Mouse (Mus musculus): ENCODE results near the gene Rps6kb2. TPM values are rescaled to one million over a fixed set of nuclear protein-coding genes. Genes with fewer than 3 reads are reported as not detected.
"Not testable (repeated sequence)": the region's sequence is repeated elsewhere in the genome, so short reads cannot be mapped to it uniquely, and the experiment has no call there.

The Rps6kb2 gene
- polyA plus RNA-seq, 1 experiment from 2014 or later = 77.0 TPM

DNA sequence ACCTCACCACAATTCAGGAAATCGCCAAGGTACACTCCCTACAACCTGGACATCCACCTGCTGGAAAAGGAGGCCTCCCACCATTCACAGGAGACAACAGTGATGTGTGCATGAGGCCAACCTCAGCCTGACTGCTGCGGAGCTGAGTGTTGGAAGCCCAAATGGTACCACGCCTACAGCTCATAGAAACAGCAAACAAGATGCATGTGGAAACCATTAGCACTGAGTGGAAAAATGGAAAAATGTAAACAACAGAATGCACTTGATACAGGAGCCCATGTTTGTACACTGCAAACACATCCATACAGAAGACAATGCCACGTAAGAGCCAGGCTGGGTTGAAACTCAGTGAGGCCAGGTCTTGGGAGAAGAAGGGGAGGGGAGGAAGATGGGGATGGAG lies 38.7 kb downstream of the Rps6kb2 start:
- WGBS = 81% methylated on average over 4 of the region's 4 CpGs
- H3K27me3 ChIP-seq (ENCODE audit: insufficient read depth, poor library complexity, severe bottlenecking) = peaks cover 9% of the 10 kb centered on the region
- H3K4me3 ChIP-seq = no peak overlapping the region
- H3K27ac ChIP-seq = no peak overlapping the region
- no peaks in the 10 kb centered on the region for H3K9me3 ChIP-seq
- H3K36me3 ChIP-seq = peaks cover 22% of the 10 kb centered on the region
- H3K4me1 ChIP-seq (replicated peaks) = peaks cover 36% of the 10 kb centered on the region
- DNase-seq (ENCODE audit: low spot score) = no peak

DNA sequence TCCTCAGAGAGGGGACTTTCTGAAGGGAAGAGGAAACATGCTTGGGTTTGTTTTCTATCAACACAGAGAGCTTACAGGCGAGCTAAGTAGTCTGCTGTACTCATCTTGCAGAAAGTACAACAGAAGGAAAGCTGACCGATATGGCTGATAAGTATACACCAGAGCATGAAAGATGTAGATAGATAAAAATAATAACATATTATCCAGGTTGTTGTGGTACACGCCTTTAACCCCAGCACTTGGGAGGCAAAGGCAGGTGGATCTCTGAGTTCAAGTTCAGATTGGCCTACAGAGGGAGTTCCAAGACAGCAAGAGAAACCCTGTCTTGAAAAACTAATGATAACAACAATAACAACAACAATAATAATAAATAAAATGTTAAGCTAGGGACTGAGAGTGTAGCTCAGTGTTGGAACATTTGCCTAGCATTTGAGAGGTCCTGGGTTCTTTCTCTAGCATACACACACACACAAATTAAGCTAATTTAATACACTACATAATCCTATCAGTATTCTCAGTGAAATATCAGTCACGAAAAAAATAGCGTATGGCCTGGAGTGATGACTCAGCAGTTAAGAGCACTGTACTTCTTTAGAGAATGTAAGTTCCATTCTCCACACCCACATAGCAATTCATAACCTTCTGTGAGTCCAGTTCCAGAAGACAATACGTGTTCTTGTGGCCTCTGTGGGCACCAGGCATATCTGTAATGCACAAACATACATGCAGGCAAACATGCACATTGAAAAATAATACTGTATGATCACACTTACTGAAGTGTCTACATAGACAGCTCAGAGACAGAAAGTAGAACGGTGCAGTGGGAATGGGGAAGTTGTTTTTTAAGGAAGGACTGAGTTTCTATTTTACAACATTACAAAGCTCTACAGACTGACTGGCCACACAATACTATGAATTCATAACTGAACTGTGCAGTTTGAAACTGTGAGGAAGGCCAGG lies 40.5 kb downstream of the Rps6kb2 start:
- H3K36me3 ChIP-seq = peaks cover 12% of the 10 kb centered on the region
- peaks cover 36% of the 10 kb centered on the region for H3K4me1 ChIP-seq (replicated peaks)
- peaks cover 9% of the 10 kb centered on the region for H3K27me3 ChIP-seq (ENCODE audit: insufficient read depth, poor library complexity, severe bottlenecking)
- no peak overlapping the region for H3K27ac ChIP-seq
- 87% methylated on average over 7 of the region's 7 CpGs for WGBS
- no peaks in the 10 kb centered on the region for H3K9me3 ChIP-seq
- DNase-seq (ENCODE audit: low spot score) = no peak
- H3K4me3 ChIP-seq = no peak overlapping the region

DNA sequence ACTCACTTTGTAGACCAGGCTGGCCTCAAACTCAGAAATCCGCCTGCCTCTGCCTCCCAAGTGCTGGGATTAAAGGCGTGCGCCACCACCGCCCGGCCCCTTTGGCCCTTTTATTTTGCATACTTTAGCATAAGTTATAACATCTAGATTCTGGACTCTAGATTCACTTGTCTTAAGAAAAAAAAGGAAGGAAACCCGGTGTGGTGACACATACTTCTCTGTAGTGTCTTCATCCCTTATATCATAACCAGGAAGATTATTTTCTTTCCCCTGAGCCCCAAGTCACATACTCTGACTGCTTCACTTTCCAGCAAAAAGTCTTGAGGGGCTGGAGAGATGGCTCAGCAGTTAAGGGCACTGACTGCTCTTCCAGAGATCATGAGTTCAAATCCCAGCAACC lies 41.3 kb downstream of the Rps6kb2 start:
- not testable (repeated sequence) for H3K9me3 ChIP-seq; H3K27me3 ChIP-seq (ENCODE audit: insufficient read depth, poor library complexity, severe bottlenecking); DNase-seq (ENCODE audit: low spot score)
- peak overlapping the region; percentile 51; the same call in 1 of the 2 replicates for H3K4me3 ChIP-seq
- 63% methylated on average over 6 of the region's 6 CpGs for WGBS
- peaks cover 16% of the 10 kb centered on the region for H3K36me3 ChIP-seq
- peaks cover 29% of the 10 kb centered on the region for H3K4me1 ChIP-seq (replicated peaks)
- H3K27ac ChIP-seq = peak overlapping the region; percentile 84

DNA sequence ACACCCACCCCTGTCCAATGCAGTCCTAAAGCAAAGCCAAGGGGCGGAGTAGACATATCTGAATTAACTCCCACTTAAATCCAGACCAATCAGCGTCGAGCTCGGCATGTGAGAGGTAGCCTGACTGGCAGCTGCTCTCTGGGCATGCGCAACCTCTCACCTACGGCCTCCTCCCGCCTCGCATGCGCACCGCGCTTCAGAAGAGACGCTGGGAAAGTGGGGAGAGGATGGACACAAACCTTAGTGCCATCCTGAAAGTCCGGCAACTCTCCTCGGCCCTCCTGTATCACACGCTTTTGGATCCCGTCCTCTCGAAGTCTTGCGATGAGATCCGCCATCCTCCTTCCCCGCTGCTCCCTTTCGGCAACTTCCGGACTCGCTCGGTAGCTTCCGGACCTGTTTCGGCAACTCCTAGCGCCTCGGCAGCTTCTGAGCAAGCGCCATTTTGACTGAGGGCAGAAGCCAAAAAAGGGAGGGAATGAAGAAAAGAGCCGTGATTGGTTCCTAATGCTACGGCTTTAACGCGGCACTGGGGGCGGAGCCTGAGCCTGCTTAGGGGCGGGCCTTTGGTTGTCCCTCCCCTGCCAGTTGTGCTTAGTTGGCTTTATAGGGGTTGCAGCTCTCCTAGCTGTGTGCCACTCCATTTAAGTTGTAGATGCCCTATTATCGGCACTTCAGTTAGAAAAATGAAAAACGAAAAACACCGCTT lies 41.9 kb downstream of the Rps6kb2 start:
- Histone ChIP-seq H3K4me1 (replicated peaks) (peaks cover 22% of the 10 kb centered on the region), H3K4me3 (peak overlapping the region; percentile 51), H3K9me3 (no peaks in the 10 kb centered on the region), H3K27ac (peak overlapping the region; percentile 84), H3K27me3 (ENCODE audit: insufficient read depth, poor library complexity, severe bottlenecking) (peaks cover 9% of the 10 kb centered on the region), H3K36me3 (peaks cover 22% of the 10 kb centered on the region)
- 3% methylated on average over 38 of the region's 38 CpGs for WGBS
- DNase-seq (ENCODE audit: low spot score) = peak; percentile 98

DNA sequence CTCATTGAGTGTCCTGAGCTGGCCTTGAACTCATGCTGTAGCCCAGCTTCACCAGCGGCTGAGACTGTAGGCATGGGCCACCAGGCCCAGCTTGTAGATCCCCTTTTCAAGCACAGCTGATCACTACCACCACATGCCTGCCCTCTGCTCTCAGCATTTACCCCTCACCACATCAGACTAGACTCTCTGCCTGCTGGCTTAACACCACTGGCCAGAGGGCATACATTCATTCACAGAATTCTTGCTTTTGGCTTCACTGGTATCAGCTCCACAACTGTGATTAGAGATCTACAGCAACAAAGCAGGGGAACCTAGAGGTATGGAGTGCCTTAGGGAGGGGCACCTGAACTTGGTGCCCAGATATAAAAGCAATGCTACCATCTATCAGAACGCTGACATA lies 42.7 kb downstream of the Rps6kb2 start:
- Histone ChIP-seq H3K4me3 (peak overlapping the region; percentile 51), H3K36me3 (peaks cover 30% of the 10 kb centered on the region)
- 95% methylated on average over 2 of the region's 2 CpGs for WGBS

DNA sequence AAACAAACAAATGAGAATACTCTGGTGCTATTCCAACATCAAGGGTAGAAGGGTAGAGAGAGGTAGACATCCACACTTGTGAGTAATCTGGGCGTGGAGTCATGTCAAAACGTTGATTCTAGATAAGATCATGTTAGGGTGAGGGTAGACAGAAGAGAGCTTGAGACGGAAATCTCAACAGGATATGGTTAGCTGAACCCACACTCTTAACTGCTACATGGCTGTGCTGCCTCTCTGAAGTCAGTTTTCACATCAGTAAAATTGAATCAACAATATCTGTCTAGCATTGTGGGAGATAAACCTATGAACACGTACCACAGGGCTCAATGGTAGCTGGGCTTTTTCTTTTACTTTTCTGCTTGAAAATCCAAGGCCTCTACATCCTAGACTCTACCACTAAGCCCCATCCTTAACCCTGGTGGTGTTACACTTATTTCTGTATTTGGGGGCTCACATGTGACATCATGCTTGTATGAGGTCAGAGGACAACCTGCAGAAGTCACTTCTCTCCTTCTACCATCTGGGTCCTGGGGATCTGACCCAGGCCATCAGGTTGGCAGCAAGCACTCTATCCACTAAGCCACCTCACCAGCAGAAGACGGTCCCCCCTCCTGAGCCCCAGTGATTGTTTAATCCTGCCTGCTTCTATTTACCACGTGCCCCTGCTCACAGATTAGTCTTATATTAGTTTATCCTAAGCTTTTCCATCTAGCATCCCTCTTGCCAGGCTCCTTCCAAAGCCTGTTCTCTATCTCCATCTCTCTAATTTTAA lies 43.3 kb downstream of the Rps6kb2 start:
- no peak for DNase-seq (ENCODE audit: low spot score)
- Histone ChIP-seq H3K27ac (no peak overlapping the region), H3K27me3 (ENCODE audit: insufficient read depth, poor library complexity, severe bottlenecking) (peaks cover 9% of the 10 kb centered on the region), H3K36me3 (peaks cover 36% of the 10 kb centered on the region), H3K4me3 (peak overlapping the region; percentile 51), H3K4me1 (replicated peaks) (peaks cover 11% of the 10 kb centered on the region), H3K9me3 (no peaks in the 10 kb centered on the region)
- WGBS = 90% methylated on average over 6 of the region's 6 CpGs

More for the DNA sequence above, 42.7 kb downstream of the Rps6kb2 start:
- Histone ChIP-seq H3K9me3 (no peaks in the 10 kb centered on the region), H3K27ac (no peak overlapping the region), H3K27me3 (ENCODE audit: insufficient read depth, poor library complexity, severe bottlenecking) (peaks cover 9% of the 10 kb centered on the region), H3K4me1 (replicated peaks) (peaks cover 16% of the 10 kb centered on the region)
- DNase-seq (ENCODE audit: low spot score) = no peak

DNA sequence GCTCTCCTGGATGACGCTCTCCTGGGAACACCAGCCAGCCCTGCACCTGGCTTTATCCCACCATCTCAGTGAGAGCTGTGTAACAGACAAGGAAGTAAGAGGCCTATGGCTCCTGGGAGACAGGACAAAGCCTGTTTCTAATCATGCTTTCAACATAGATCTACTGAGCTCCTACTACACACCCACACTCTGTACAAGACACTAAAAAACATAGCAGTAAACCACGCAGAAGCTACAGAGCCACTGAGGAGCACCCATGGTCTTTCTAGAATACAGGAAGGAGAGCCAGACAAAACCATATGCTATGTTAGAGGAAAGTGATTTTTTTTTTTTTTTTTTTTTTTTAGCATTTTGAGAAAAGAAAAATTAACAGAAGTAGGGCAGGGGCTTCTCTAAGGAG lies 44.8 kb downstream of the Rps6kb2 start:
- no peak overlapping the region for H3K27ac ChIP-seq
- DNase-seq (ENCODE audit: low spot score) = no peak
- peaks cover 51% of the 10 kb centered on the region for H3K36me3 ChIP-seq

DNA sequence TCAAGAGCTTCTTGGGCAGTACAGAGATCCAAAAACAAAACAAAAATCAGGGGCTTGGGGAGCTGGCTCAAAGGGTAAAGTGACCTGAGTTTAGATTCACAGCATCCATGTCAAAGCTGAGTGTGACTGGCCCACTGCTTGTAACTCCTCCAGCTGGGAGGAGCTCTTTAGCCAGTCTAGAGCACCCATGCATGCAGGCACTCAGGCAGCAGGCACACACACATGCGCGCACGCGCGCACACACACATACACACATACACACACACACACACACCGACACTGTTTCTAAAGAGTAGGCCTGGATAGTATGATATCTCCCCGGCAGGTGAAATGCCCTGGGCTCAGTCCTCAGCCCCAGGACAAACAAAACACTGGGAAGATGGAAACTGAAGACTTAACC lies 46.1 kb downstream of the Rps6kb2 start:
- Histone ChIP-seq H3K27me3 (ENCODE audit: insufficient read depth, poor library complexity, severe bottlenecking) (peaks cover 9% of the 10 kb centered on the region), H3K27ac (no peak overlapping the region), H3K9me3 (no peaks in the 10 kb centered on the region), H3K4me1 (replicated peaks) (peaks cover 11% of the 10 kb centered on the region), H3K4me3 (no peak overlapping the region), H3K36me3 (peaks cover 65% of the 10 kb centered on the region)
- DNase-seq (ENCODE audit: low spot score) = no peak
- 95% methylated on average over 7 of the region's 7 CpGs for WGBS

More for the DNA sequence above, 44.8 kb downstream of the Rps6kb2 start:
- H3K9me3 ChIP-seq = no peaks in the 10 kb centered on the region
- peaks cover 9% of the 10 kb centered on the region for H3K27me3 ChIP-seq (ENCODE audit: insufficient read depth, poor library complexity, severe bottlenecking)
- H3K4me1 ChIP-seq (replicated peaks) = peaks cover 11% of the 10 kb centered on the region
- 91% methylated on average over 2 of the region's 2 CpGs for WGBS
- no peak overlapping the region for H3K4me3 ChIP-seq

DNA sequence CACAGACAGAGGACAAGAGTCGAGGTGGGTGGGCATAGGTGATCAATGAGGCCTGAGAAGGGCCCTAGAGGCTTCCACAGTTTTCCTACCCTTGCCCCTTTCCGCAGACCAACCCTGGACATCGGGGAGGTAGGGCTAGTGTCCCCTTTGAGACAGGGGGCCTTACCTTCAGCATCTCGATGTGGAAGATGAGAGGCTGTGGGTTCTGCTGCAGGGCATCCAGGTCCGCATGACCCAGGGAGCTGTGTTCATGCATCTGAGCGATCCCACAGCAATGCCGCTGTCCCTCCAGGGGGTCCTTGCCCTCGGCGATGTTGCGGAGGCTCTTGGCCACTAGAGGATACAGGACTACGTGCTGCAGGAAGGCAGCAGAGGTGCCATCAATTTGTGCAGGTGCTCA lies 47.3 kb downstream of the Rps6kb2 start:
- DNase-seq (ENCODE audit: low spot score) = no peak
- Histone ChIP-seq H3K4me1 (replicated peaks) (peaks cover 8% of the 10 kb centered on the region), H3K36me3 (peaks cover 75% of the 10 kb centered on the region), H3K4me3 (no peak overlapping the region), H3K9me3 (no peaks in the 10 kb centered on the region), H3K27ac (no peak overlapping the region), H3K27me3 (ENCODE audit: insufficient read depth, poor library complexity, severe bottlenecking) (peaks cover 9% of the 10 kb centered on the region)
- 85% methylated on average over 11 of the region's 11 CpGs for WGBS

DNA sequence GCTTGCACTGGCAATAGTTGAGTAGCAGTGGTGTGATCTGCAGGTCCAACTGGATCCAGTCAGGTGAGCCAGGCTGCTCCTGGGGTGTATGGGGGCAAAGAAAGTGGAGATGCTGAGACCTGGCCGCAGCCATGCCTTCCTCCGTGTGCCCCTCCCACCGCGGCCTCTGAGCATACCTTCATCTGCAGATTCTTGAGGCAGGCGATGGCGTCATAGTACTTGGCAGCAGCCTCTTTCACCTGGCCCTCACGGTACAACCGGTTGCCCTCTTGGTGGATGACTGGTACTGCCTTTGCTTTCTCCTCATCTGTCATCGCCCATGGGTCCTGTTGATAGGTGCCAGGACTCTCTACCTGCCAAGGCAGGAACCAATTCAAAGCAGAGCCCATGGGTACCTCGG lies 48.0 kb downstream of the Rps6kb2 start:
- Histone ChIP-seq H3K4me3 (no peak overlapping the region), H3K9me3 (no peaks in the 10 kb centered on the region), H3K27ac (no peak overlapping the region), H3K4me1 (replicated peaks) (peaks cover 6% of the 10 kb centered on the region; the same call in 1 of the 2 replicates), H3K36me3 (peaks cover 75% of the 10 kb centered on the region), H3K27me3 (ENCODE audit: insufficient read depth, poor library complexity, severe bottlenecking) (peaks cover 4% of the 10 kb centered on the region)
- no peak for DNase-seq (ENCODE audit: low spot score)
- 96% methylated on average over 10 of the region's 10 CpGs for WGBS

DNA sequence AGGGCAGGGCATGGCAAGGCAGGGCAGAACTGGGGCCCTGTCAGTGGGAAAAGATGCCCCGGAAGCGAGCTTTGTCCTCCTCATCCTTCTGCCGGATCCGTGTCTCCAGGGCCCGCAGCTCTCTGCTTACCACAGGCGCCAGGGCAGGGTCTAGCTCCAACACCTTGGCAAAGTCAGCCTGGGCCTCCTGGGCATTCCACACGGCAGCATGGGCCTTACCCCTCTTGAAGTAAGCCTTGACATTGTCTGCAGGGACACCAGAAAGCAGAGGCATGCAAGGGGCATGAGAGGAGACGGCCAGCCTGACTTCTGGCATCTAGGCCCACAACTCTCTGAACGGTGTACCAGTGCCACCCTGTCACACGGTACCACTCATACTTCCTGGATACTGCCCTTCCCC lies 48.6 kb downstream of the Rps6kb2 start:
- Histone ChIP-seq H3K4me3 (no peak overlapping the region), H3K9me3 (no peaks in the 10 kb centered on the region), H3K27ac (no peak overlapping the region; the same call in 1 of the 2 replicates), H3K4me1 (replicated peaks) (peaks cover 5% of the 10 kb centered on the region; the same call in 1 of the 2 replicates), H3K27me3 (ENCODE audit: insufficient read depth, poor library complexity, severe bottlenecking) (no peaks in the 10 kb centered on the region), H3K36me3 (peaks cover 75% of the 10 kb centered on the region)
- no peak for DNase-seq (ENCODE audit: low spot score)
- WGBS = 92% methylated on average over 10 of the region's 10 CpGs

DNA sequence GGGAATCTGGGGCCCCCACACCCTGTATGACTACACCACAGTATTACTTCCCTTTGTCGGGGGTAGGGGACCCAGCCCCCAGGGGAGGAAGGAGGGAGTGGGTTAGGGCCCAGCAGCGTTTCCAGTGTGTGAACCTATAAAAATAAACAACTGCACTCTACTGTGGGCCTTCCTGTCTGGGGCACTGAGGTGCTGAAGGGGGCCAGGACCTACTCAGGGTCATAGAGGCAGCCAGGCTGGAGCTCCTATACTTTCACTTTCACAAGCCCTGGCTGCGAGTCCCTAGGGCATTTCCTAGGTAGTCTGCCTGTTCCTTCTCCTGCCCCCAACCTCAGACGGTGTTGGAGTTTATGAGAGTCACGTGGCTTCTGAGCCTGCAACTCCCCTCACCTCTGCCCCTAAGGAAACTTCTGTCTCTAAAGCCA lies 49.3 kb downstream of the Rps6kb2 start:
- Histone ChIP-seq H3K4me3 (no peak overlapping the region), H3K36me3 (peaks cover 75% of the 10 kb centered on the region)

More for the DNA sequence above, 49.3 kb downstream of the Rps6kb2 start:
- WGBS = 74% methylated on average over 5 of the region's 5 CpGs
- H3K4me1 ChIP-seq (replicated peaks) = peaks cover 5% of the 10 kb centered on the region; the same call in 1 of the 2 replicates
- no peaks in the 10 kb centered on the region for H3K27me3 ChIP-seq (ENCODE audit: insufficient read depth, poor library complexity, severe bottlenecking)
- no peak for DNase-seq (ENCODE audit: low spot score)
- H3K27ac ChIP-seq = no peak overlapping the region
- no peaks in the 10 kb centered on the region for H3K9me3 ChIP-seq

Measured in hindbrain, embryonic 10.5 days (tissue).